Mouse (Mus musculus) gastrocnemius, adult 2 months (tissue): ENCODE results near the gene Evc2. TPM values are rescaled to one million over a fixed set of nuclear protein-coding genes. Genes with fewer than 3 reads are reported as not detected.

Experiments
- DNase-seq: peaks from one replicate; pipeline ENCODE4 v3.0.0; 2022
- H3K27ac ChIP-seq: fragments of 200-600 bp; 2 replicates; pipeline ENCODE4 v1.8.1; 2022; ENCODE audit warnings: mild to moderate bottlenecking
- H3K4me3 ChIP-seq: fragments of 200-600 bp; 2 replicates; pipeline ENCODE4 v1.8.1; 2022; ENCODE audit warnings: mild to moderate bottlenecking, moderate library complexity
- CTCF ChIP-seq: fragments of 200-600 bp; IDR thresholded peaks from 2 replicates; pipeline ENCODE4 v1.8.1; 2022; ENCODE audit warnings: antibody characterized with exemption, mild to moderate bottlenecking, moderate library complexity
- intact Hi-C: fragments of 180-260 bp; cut with DNase I; formaldehyde crosslinking; loops from one replicate; pipeline ENCODE4 v1.15.1; 2025
- long read RNA-seq, 2 experiments: library from polyadenylated mRNA; stranded (forward); transcript quantifications; one replicate each; pipeline ENCODE4 v2.0.0; 2021
- total RNA-seq, 2 experiments: library from RNA; stranded (reverse); gene quantifications; 2 replicates each; pipeline ENCODE4 v1.2.3; 2021

Gene Evc2
- total RNA-seq = 10 to 100 TPM in 1 of 2 experiments, 1 to 10 TPM in 1; 6.6 to 12.6 TPM
- long read RNA-seq, experiment 1, full-length matches to known transcripts = 13 of 24 reads
- long read RNA-seq, experiment 1, partial matches to known transcripts = 1 of 24 reads
- long read RNA-seq, experiment 1, other reads (novel, unspliced or antisense) = 10 of 24 reads
- long read RNA-seq, experiment 2, full-length matches to known transcripts = 9 of 27 reads
- long read RNA-seq, experiment 2, partial matches to known transcripts = 1 of 27 reads
- long read RNA-seq, experiment 2, other reads (novel, unspliced or antisense) = 17 of 27 reads

- Histone ChIP-seq H3K27ac (peak within 1 kb of the TSS; percentile 86), H3K4me3 (peak within 1 kb of the TSS; percentile 81)
- peak; percentile 84 for DNase-seq
- intact Hi-C loops = no loop called here
- peak; percentile 15; the same call in 1 of the 2 replicates for TF ChIP-seq CTCF
Measured at GRCm38 (mm10) chr5:37338288-37338687, at the start of gene Evc2. TSS of gene Evc2 (plus strand) at chr5:37338499.

GRCm38 (mm10) chr5:37289236-37289635 is 49.1 kb upstream of the Evc2 start:
- DNase-seq = no peak
- Histone ChIP-seq H3K27ac (no peak overlapping the region), H3K4me3 (no peak overlapping the region)
- peak; percentile 80 for TF ChIP-seq CTCF
- intact Hi-C loops = no loop called here

GRCm38 (mm10) chr5:37290983-37291382 is 47.3 kb upstream of the Evc2 start:
- Histone ChIP-seq H3K4me3 (no peak overlapping the region), H3K27ac (no peak overlapping the region)
- peak; percentile 57 for TF ChIP-seq CTCF
- DNase-seq = no peak
- intact Hi-C loops = loop anchor here (10.0 kb wide), 1 partner anchor 424 kb away; the partner anchor contains the start of gene Stk32b

- Histone ChIP-seq H3K4me3 (no peak overlapping the region), H3K27ac (no peak overlapping the region)
- intact Hi-C loops = loop anchor here (10.0 kb wide), 1 partner anchor 418 kb away; the partner anchor contains the start of gene Stk32b
- no peak for DNase-seq
- TF ChIP-seq CTCF = no peak
Measured at GRCm38 (mm10) chr5:37296717-37297116, 41.6 kb upstream of the Evc2 start.

GRCm38 (mm10) chr5:37298370-37298769 is 39.9 kb upstream of the Evc2 start:
- Histone ChIP-seq H3K4me3 (no peak overlapping the region), H3K27ac (no peak overlapping the region)
- peak; percentile 52 for DNase-seq
- TF ChIP-seq CTCF = peak; percentile 87
- intact Hi-C loops = loop anchor here (1.0 to 10.0 kb wide), 2 partner anchors 56 to 416 kb away; partner anchors contain the start of gene Stk32b

- Histone ChIP-seq H3K4me3 (no peak overlapping the region), H3K27ac (no peak overlapping the region)
- intact Hi-C loops = no loop called here
- no peak for DNase-seq
- TF ChIP-seq CTCF = no peak
Measured at GRCm38 (mm10) chr5:37310026-37310425, 28.3 kb upstream of the Evc2 start.

GRCm38 (mm10) chr5:37312980-37313722 is 25.1 kb upstream of the Evc2 start:
- intact Hi-C loops = no loop called here
- no peak for TF ChIP-seq CTCF
- DNase-seq = no peak
- no peak overlapping the region for H3K4me3 ChIP-seq
- no peak overlapping the region for H3K27ac ChIP-seq

GRCm38 (mm10) chr5:37318715-37319114 is 19.6 kb upstream of the Evc2 start:
- DNase-seq = peak; percentile 82
- H3K27ac ChIP-seq = peak overlapping the region; percentile 65
- intact Hi-C loops = no loop called here

GRCm38 (mm10) chr5:37320174-37320573 is 18.1 kb upstream of the Evc2 start:
- no peak for TF ChIP-seq CTCF
- no peak overlapping the region for H3K27ac ChIP-seq
- DNase-seq = no peak
- no peak overlapping the region for H3K4me3 ChIP-seq
- intact Hi-C loops = no loop called here

More at GRCm38 (mm10) chr5:37318715-37319114, 19.6 kb upstream of the Evc2 start:
- TF ChIP-seq CTCF = no peak
- H3K4me3 ChIP-seq = no peak overlapping the region

GRCm38 (mm10) chr5:37320761-37321160 is 17.5 kb upstream of the Evc2 start:
- DNase-seq = no peak

GRCm38 (mm10) chr5:37326675-37327074 is 11.6 kb upstream of the Evc2 start:
- no peak for DNase-seq
- intact Hi-C loops = no loop called here
- Histone ChIP-seq H3K27ac (no peak overlapping the region), H3K4me3 (no peak overlapping the region)
- TF ChIP-seq CTCF = no peak

More at GRCm38 (mm10) chr5:37320761-37321160, 17.5 kb upstream of the Evc2 start:
- intact Hi-C loops = no loop called here
- Histone ChIP-seq H3K27ac (no peak overlapping the region), H3K4me3 (no peak overlapping the region)
- no peak for TF ChIP-seq CTCF

GRCm38 (mm10) chr5:37330449-37331132 is 7.7 kb upstream of the Evc2 start:
- no peak for TF ChIP-seq CTCF
- H3K4me3 ChIP-seq = no peak overlapping the region
- no peak for DNase-seq
- intact Hi-C loops = no loop called here
- no peak overlapping the region for H3K27ac ChIP-seq

GRCm38 (mm10) chr5:37331133-37331505 is 7.2 kb upstream of the Evc2 start:
- DNase-seq = no peak
- no peak for TF ChIP-seq CTCF

More at GRCm38 (mm10) chr5:37331133-37331505, 7.2 kb upstream of the Evc2 start:
- no peak overlapping the region for H3K27ac ChIP-seq
- intact Hi-C loops = no loop called here
- no peak overlapping the region for H3K4me3 ChIP-seq
